Mouse (Mus musculus): ENCODE results near the gene 1600014C10Rik. TPM values are rescaled to one million over a fixed set of nuclear protein-coding genes. Genes with fewer than 3 reads are reported as not detected.

Gene 1600014C10Rik
- total RNA-seq, 2 experiments from 2014 or later, result 24.5 to 26.3 TPM

GRCm38 (mm10) chr7:38214473-38215214 is 31.6 kb downstream of the 1600014C10Rik start:
- no peak for DNase-seq (ENCODE audit: low spot score in 2 of 2)

DNA sequence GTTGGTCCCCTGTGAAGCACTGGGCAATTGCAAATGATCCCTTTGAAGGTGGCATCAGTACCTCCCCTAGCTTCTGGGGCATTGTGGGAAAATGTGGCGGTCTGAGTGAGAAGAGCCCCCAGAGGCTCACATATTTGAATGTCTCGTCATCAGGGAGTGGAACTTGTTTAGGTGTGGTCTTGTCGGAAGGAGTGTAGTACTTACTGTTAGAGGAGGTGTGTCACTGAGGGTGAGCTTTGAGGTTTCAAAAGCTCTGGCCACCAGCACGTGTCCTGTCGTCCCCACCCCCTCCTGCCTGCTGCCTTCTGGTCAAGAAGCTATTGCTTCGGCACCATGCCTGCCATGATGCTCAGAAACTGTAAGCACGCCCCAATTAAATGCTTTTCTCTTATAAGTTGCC is 32.3 kb downstream of the 1600014C10Rik start:
- DNase-seq (ENCODE audit: low spot score in 2 of 2), result no peak

DNA sequence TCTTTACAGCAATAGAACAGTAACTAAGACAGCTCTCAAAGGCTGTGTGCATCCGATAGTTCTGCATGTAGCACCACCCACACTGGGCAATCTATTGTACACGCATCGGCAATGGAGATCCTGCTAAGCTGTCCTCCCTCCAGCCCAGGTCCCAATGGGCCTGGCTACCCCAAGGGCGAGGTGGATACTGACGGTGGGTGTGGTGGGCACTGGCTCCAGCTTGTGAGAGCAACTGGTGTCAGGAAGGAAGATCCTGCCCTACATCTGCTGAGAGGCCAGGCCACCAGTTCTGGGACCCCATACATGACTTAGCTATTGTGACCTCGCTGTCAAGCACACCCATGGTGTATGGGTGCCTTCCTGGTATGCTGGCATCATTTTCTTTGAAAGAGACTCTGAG is 32.7 kb downstream of the 1600014C10Rik start:
- no peak for DNase-seq (ENCODE audit: low spot score in 2 of 2)

DNA sequence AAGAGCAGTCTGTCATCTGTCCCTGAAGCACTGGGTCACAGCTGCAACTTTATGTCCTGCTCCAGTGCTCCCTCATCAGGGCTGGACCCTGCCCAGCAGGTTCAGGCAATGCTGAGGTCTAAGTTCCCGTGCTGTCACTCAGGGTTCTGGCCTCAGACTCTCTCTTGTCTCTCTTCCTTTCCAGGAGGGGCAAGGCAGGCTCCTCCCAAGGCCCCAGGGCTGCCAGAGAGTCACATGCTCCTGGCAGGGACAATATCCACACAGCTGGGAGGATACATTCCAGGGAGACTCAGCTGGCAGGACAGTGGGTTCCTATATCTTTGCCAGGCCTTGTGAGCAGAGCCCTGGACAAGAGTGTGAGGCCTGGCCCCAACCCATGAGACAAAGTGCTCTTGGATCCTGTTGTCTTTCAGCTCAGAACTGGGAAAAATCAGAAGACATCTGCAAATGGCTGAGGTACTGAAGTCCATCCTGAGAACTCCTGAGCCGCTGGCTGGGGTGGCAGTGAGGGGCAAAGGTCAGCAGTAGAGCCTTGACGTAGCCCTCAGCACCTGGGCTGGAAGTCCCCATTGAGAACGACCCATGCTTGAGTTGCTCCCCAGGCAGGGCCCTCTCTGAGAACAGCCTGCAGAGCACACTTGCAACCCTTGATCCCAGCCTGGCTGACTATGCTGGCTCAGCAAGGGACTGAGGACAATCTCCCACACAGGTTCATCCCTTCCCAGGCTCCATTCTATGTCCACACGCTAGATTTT is 34.6 kb downstream of the 1600014C10Rik start:
- DNase-seq (ENCODE audit: low spot score in 2 of 2), result peak; percentile 62 to 70

DNA sequence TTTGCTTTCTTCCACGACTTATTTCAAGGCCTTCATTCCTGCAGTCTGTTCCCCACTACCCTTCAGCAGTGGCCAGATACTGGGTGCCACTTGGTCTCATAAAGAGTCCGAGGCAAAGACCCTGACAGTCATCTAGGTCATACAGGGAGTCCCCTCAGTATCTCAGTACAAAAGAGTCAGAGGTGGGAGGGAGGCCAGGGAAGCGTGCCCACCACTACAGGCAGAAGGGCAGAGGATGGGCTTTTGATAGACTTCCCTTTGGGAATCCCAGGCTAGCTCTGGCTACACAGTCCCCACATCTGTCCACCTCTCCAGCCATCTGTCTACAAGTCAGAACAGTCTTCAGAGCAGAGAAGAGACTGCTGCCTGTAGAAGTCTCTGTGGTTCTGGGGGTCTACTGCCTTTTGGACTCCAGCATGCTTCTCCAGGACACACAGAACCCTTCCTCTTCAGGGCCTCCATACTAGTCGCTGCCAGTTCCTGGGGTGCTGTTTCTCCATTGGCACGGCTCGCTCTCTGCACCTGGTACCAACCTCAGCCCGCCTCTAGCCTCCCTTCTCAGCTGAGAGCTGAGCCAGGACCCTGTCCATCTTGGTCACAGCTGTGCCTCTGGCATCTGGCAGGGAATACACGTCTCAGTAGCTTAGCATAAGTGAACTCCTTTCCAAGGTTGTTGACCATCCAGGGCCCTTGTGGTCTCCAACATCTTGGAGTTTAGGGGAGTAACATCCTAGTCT is 35.8 kb downstream of the 1600014C10Rik start:
- no peak for DNase-seq (ENCODE audit: low spot score in 2 of 2)

DNA sequence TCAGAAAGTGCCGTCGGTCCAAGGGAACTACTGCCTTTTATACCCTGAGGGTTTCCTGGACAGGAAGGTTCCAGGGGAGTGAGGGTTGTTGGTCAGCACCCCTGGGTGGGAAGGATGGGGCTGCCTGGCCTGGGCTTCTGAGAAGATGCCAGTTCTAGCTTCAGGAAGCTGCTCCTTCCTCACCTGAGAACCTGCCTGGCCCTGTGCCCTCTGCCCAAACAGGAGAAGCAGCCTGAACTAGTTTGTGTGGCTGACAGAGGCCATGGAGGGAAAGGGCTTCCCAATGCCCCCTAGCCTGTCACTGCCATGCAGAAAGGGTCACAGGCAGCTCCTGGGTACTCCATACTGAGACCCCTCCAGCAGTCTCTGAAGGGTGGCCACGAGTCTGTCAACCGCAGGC is 36.5 kb downstream of the 1600014C10Rik start:
- no peak for DNase-seq (ENCODE audit: low spot score in 2 of 2)

DNA sequence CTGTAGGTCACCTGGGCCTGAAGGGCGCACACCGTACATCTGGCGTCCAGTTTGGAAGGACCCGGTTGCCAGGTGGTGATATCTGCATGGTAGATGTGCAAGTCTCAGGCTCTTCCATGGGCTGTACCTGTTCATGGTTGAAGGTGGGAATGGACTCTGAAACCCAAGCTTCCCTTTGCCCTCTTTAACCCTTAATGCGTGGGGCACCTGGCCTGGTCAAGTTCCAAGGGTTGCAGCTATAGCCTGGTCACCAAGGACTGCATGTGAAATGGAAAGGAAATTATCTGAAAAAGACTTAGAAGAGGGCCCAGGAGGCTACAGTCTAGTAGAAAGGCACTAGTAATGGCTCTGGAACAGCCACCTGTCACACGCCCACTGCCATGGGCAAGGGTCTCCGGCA is 37.8 kb downstream of the 1600014C10Rik start:
- DNase-seq (ENCODE audit: low spot score in 2 of 2), result no peak

- DNase-seq (ENCODE audit: low spot score in 2 of 2), result no peak
Observed at GRCm38 (mm10) chr7:38224577-38225369, 41.8 kb downstream of the 1600014C10Rik start.

DNA sequence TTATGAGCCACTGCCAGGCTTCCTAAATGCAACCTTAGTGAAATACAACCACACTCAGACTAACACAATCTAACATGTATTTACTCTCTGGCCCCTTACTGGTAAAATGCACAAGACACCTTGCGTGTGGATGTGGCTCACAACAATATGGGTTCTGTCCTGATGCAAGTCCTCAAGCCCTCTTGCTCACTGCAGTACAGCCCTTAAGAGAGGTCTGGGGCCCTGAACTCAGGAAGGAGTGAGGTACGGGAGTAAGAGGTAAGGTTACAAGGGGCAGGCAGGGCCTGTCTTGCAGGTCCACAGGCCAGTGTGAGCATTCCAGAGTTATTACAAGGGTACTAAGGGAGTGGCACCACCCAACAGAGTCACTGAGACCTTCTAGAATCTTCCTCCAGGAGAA is 43.2 kb downstream of the 1600014C10Rik start:
- DNase-seq (ENCODE audit: low spot score in 2 of 2), result no peak

DNA sequence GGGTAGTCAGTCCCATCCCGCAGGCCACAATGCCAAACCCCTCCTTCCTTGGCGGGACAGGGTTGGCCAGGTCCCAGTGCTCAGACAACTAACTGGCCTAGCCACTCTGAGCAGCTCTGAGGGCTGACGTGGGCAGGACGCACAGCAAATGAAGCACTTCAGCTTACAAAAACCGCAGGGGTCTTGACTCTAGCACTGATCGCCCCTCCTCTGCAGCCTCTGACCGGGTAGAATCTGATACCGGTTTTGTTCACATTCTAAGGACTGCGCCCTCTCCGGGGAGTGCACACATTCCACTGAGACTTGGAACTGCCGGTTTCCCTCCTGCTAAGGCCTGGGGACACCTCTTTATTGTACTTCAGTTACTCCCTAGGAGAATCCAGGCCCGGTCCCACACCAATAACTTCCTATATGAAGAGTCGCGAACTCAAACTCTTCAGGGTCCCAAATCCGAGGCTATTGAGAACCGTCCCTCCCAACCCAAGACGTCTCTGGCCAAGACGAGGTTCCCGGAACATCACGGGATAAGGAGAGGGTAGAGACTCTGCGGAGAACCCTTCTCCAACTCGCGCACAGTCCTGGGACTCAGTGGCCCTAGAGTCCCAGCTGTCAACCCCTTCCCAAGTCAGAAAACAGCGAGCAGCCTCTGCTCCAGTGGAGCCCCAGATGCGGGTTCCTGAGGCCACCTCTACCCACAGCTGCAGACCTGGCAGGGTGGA is 44.3 kb downstream of the 1600014C10Rik start:
- peak; percentile 26 to 33 for DNase-seq (ENCODE audit: low spot score in 2 of 2)

- peak; percentile 77 to 81 for DNase-seq (ENCODE audit: low spot score in 2 of 2)
Observed at GRCm38 (mm10) chr7:38227900-38228298, 44.9 kb downstream of the 1600014C10Rik start, which contains the start of gene Plekhf1. TSS of gene Plekhf1 (minus strand) at chr7:38228016.

DNA sequence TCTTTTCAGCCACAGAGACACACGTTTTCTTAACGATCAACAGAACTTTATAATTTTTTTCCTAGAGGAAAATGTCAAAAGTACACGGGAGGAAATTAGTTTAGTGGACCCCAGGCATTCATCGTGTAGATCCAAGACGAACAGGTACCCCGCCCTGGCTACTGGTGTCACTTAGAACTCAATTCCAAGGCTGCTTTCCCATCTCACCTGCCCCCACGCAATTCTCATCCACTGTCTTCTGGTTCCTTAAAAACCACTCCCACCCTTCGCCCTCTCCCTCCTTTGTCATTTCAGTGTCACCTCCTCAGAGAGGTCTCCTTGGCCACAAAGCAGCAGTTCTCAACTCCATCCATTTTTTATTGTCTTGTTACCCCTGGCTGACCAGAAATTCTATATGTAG is 45.3 kb downstream of the 1600014C10Rik start:
- no peak for DNase-seq (ENCODE audit: low spot score in 2 of 2)

DNA sequence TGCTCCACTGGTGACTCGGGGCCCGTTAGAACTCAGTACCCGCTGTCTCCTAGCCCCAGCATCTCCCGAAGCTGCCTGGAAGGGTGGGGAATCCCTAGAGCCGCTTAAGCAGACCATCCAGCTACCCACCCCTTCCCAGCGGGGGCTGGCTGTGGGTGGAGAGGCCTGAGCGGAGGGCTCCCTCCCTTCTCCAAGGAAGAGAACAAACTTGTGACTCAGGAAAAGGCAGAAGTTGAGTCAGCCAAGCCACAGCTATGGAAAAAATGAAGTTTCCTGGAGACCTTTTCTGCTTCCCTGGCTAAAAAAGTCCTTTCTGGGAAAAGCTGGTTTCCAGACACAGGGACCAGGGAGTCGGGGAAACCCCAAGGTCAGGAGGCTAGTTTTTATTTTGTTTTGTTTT is 47.3 kb downstream of the 1600014C10Rik start:
- DNase-seq (ENCODE audit: low spot score in 2 of 2), result peak; percentile 6 to 21

GRCm38 (mm10) chr7:38236400-38237105 is 53.5 kb downstream of the 1600014C10Rik start:
- no peak for DNase-seq (ENCODE audit: low spot score in 2 of 2)

DNA sequence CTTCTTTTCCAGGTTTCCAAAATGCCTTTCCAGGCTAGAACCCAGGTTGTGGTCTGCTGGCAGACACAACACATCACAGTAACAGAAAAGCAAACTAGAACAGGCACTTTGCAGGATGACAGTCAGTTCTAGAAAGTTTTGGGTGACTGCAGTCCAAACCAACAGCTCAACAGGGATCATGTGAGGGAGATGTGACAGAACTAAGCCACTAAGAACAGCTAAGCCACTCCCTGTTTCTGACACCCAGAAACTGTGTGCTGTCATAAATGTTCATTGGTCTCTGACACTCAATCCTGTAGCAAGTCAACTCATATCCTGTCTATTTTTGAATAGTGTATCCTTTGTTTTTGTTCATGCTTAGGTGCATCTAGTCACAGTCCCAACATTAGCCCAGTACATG is 54.1 kb downstream of the 1600014C10Rik start:
- DNase-seq (ENCODE audit: low spot score in 2 of 2), result no peak

DNA sequence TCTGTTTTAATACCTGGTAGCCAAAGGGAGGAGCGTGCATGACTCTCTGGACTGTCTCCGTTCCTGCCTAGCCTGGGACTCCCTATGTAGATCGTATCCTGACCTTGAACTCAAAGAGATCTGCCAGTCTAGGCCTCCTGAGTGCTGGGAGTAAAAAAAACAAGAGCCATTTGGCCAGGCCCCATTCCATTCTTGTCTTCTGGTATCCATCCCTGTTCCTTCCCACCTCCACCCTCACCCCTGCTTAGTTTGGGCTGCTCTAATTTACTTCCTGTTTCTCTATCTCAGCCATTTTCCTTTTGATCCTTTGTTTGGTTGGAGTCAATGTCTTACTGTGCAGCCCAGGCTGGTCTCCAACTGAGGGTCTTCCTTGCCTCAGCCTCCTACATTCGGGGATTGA is 59.4 kb downstream of the 1600014C10Rik start:
- no peak for DNase-seq (ENCODE audit: low spot score in 2 of 2)

All from left cerebral cortex, adult 18-20 months (tissue).